Mouse (Mus musculus) thymus, adult 2 months (tissue): ENCODE results near the gene Zfp462.

ENCODE experiments used
- CTCF ChIP-seq: fragments of 200-500 bp; IDR thresholded peaks from 2 replicates; pipeline ENCODE4 v1.5.1; 2012; ENCODE audit warnings: mild to moderate bottlenecking, control low read depth, low read length, moderate library complexity, borderline replicate concordance; ENCODE audit not compliant: control insufficient read depth, poor library complexity, insufficient read depth; ENCODE audit errors: extremely low read depth
- POLR2A ChIP-seq: fragments of 200-500 bp; IDR thresholded peaks from 2 replicates; pipeline ENCODE4 v1.6.1; 2012; ENCODE audit warnings: mild to moderate bottlenecking, low read length, control low read depth, moderate library complexity; ENCODE audit not compliant: control insufficient read depth, poor library complexity, insufficient read depth; ENCODE audit errors: extremely low read depth

- no peak for TF ChIP-seq POLR2A
- TF ChIP-seq CTCF, result no peak
Measured at GRCm38 (mm10) chr4:54967721-54968120, 22.9 kb downstream of the Zfp462 start.
